Mouse (Mus musculus) MEL (cell line): ENCODE results near the gene Plac9a. TPM values are rescaled to one million over a fixed set of nuclear protein-coding genes. Genes with fewer than 3 reads are reported as not detected.
A peak's percentile ranks its signal among the peaks of the same experiment; 100 is the strongest.

Source experiments
- DNase-seq: peaks from one replicate; pipeline ENCODE4 v3.0.0; 2011; ENCODE audit warnings: low read depth, low spot score
- H3K27ac ChIP-seq: 2 replicates; pipeline ENCODE4 v1.5.1; 2012; ENCODE audit warnings: low read depth, mild to moderate bottlenecking, control low read depth, low read length, moderate library complexity; ENCODE audit not compliant: control insufficient read depth
- H3K27me3 ChIP-seq, 2 experiments: fragments of 150-350 bp in 1 of 2; sonication (generic) in 1 of 2; 2 replicates each; pipeline ENCODE4 v1.6.1; 2012; ENCODE audit warnings: low read length in 2 of 2, mild to moderate bottlenecking in 2 of 2, improper control_type of control experiment in 1 of 2, moderate library complexity in 1 of 2; ENCODE audit not compliant: insufficient read depth in 2 of 2, control insufficient read depth in 1 of 2
- H3K36me3 ChIP-seq, 2 experiments: 2 replicates each; pipeline ENCODE4 v1.6.1; 2012 to 2014; ENCODE audit warnings: low read length in 2 of 2, improper control_type of control experiment in 1 of 2, inconsistent platforms in 1 of 2, mild to moderate bottlenecking in 1 of 2; ENCODE audit not compliant: insufficient read depth in 2 of 2, control insufficient read depth in 1 of 2
- H3K4me1 ChIP-seq, 2 experiments: fragments of 150-350 bp in 1 of 2; sonication (generic) in 1 of 2; 2 replicates each; pipeline ENCODE4 v1.6.1; 2012; ENCODE audit warnings: low read length in 2 of 2, improper control_type of control experiment in 1 of 2, mild to moderate bottlenecking in 1 of 2; ENCODE audit not compliant: insufficient read depth in 2 of 2, control insufficient read depth in 1 of 2
- H3K4me3 ChIP-seq, 2 experiments: fragments of 150-350 bp in 1 of 2; sonication (generic) in 1 of 2; 2 replicates each; pipeline ENCODE4 v1.5.1; 2012; ENCODE audit warnings: low read depth in 2 of 2, low read length in 2 of 2, mild to moderate bottlenecking in 2 of 2, moderate library complexity in 2 of 2, control low read depth in 1 of 2, improper control_type of control experiment in 1 of 2; ENCODE audit not compliant: control insufficient read depth in 1 of 2, insufficient read depth in 1 of 2
- H3K79me2 ChIP-seq: 2 replicates; pipeline ENCODE4 v1.6.1; 2012; ENCODE audit warnings: mild to moderate bottlenecking, low read length, moderate library complexity; ENCODE audit not compliant: control insufficient read depth, poor library complexity, insufficient read depth
- H3K9ac ChIP-seq: 2 replicates; pipeline ENCODE4 v1.6.1; 2012; ENCODE audit warnings: low read depth, mild to moderate bottlenecking, control low read depth, low read length, moderate library complexity; ENCODE audit not compliant: control insufficient read depth, poor library complexity, severe bottlenecking
- H3K9me3 ChIP-seq: fragments of 150-350 bp; sonication (generic); replicated peaks from 2 replicates; pipeline ENCODE4 v1.6.1; 2012; ENCODE audit warnings: mild to moderate bottlenecking, low read length, improper control_type of control experiment, moderate library complexity; ENCODE audit not compliant: insufficient read depth
- BHLHE40 ChIP-seq: IDR thresholded peaks from 2 replicates; pipeline ENCODE4 v1.6.1; 2012; ENCODE audit warnings: low read depth, mild to moderate bottlenecking, inconsistent platforms, low read length, improper control_type of control experiment, borderline replicate concordance
- CHD1 ChIP-seq: IDR thresholded peaks from 2 replicates; pipeline ENCODE4 v1.6.1; 2012; ENCODE audit warnings: low read depth, mild to moderate bottlenecking, inconsistent platforms, low read length, improper control_type of control experiment
- CHD2 ChIP-seq: IDR thresholded peaks from 2 replicates; pipeline ENCODE4 v1.6.1; 2011; ENCODE audit warnings: low read length, improper control_type of control experiment
- CTCF ChIP-seq, 3 experiments: IDR thresholded peaks in 2 of 3; conservative IDR thresholded peaks in 1 of 3; 2 replicates each; pipeline ENCODE4 v1.5.1; 2011 to 2012; ENCODE audit warnings: low read length in 3 of 3, low read depth in 2 of 3, mild to moderate bottlenecking in 2 of 3, improper control_type of control experiment in 1 of 3, inconsistent platforms in 1 of 3, mixed read lengths in 1 of 3, moderate library complexity in 1 of 3; ENCODE audit not compliant: control insufficient read depth in 1 of 3, insufficient read depth in 1 of 3, poor library complexity in 1 of 3, severe bottlenecking in 1 of 3
- E2F4 ChIP-seq: IDR thresholded peaks from 2 replicates; pipeline ENCODE4 v1.6.1; 2011; ENCODE audit warnings: low read depth, low read length, improper control_type of control experiment, borderline replicate concordance
- ELF1 ChIP-seq: IDR thresholded peaks from 2 replicates; pipeline ENCODE4 v1.6.1; 2014; ENCODE audit warnings: low read depth, mild to moderate bottlenecking, inconsistent platforms, low read length, improper control_type of control experiment, moderate library complexity
- EP300 ChIP-seq, 2 experiments: IDR thresholded peaks; 2 replicates each; pipeline ENCODE4 v1.6.1; 2011; ENCODE audit warnings: improper control_type of control experiment in 2 of 2, low read length in 2 of 2, low read depth in 1 of 2, mild to moderate bottlenecking in 1 of 2
- ETS1 ChIP-seq: IDR thresholded peaks from 2 replicates; pipeline ENCODE4 v1.6.1; 2012; ENCODE audit warnings: low read depth, mild to moderate bottlenecking, inconsistent platforms, low read length, improper control_type of control experiment, moderate library complexity
- GABPA ChIP-seq: IDR thresholded peaks from 2 replicates; pipeline ENCODE4 v1.6.1; 2012; ENCODE audit warnings: low read depth, mild to moderate bottlenecking, inconsistent platforms, low read length, improper control_type of control experiment, moderate library complexity
- HCFC1 ChIP-seq: IDR thresholded peaks from 2 replicates; pipeline ENCODE4 v1.6.1; 2012; ENCODE audit warnings: low read depth, mild to moderate bottlenecking, inconsistent platforms, low read length, improper control_type of control experiment, moderate library complexity
- JUND ChIP-seq: IDR thresholded peaks from 2 replicates; pipeline ENCODE4 v1.6.1; 2011; ENCODE audit warnings: low read depth, mild to moderate bottlenecking, improper control_type of control experiment, low read length
- KAT2A ChIP-seq: conservative IDR thresholded peaks from 2 replicates; pipeline ENCODE4 v1.6.1; 2012; ENCODE audit warnings: low read depth, low read length, improper control_type of control experiment, inconsistent platforms
- MAFK ChIP-seq: IDR thresholded peaks from 2 replicates; pipeline ENCODE4 v1.6.1; 2011; ENCODE audit warnings: low read depth, mild to moderate bottlenecking, low read length, improper control_type of control experiment, borderline replicate concordance
- MAX ChIP-seq: IDR thresholded peaks from 2 replicates; pipeline ENCODE4 v1.6.1; 2011; ENCODE audit warnings: low read length, improper control_type of control experiment
- MAZ ChIP-seq: IDR thresholded peaks from 2 replicates; pipeline ENCODE4 v1.6.1; 2012; ENCODE audit warnings: low read depth, mild to moderate bottlenecking, inconsistent platforms, low read length, improper control_type of control experiment
- MEF2A ChIP-seq: IDR thresholded peaks from 2 replicates; pipeline ENCODE4 v1.6.1; 2014; ENCODE audit warnings: low read depth, mild to moderate bottlenecking, inconsistent platforms, low read length, improper control_type of control experiment; ENCODE audit not compliant: poor library complexity, insufficient replicate concordance, severe bottlenecking; ENCODE audit errors: extremely low read depth
- MXI1 ChIP-seq: IDR thresholded peaks from 2 replicates; pipeline ENCODE4 v1.6.1; 2011; ENCODE audit warnings: mild to moderate bottlenecking, low read depth, low read length, improper control_type of control experiment
- MYC ChIP-seq: IDR thresholded peaks from 2 replicates; pipeline ENCODE4 v1.6.1; 2011; ENCODE audit warnings: low read depth, mild to moderate bottlenecking, low read length, improper control_type of control experiment, moderate library complexity
- NELFE ChIP-seq: IDR thresholded peaks from 2 replicates; pipeline ENCODE4 v1.6.1; 2011; ENCODE audit warnings: low read depth, low read length, improper control_type of control experiment
- NRF1 ChIP-seq: IDR thresholded peaks from 2 replicates; pipeline ENCODE4 v1.6.1; 2014; ENCODE audit warnings: low read depth, mild to moderate bottlenecking, inconsistent platforms, low read length, improper control_type of control experiment, moderate library complexity; ENCODE audit not compliant: poor library complexity, insufficient read depth, severe bottlenecking
- POLR2A ChIP-seq, 2 experiments: IDR thresholded peaks; 2 replicates each; pipeline ENCODE4 v1.6.1; 2011 to 2012; ENCODE audit warnings: low read length in 2 of 2, mild to moderate bottlenecking in 2 of 2, control low read depth in 1 of 2, improper control_type of control experiment in 1 of 2, low read depth in 1 of 2, moderate library complexity in 1 of 2; ENCODE audit not compliant: control insufficient read depth in 1 of 2, insufficient read depth in 1 of 2, poor library complexity in 1 of 2
- POLR2AphosphoS2 ChIP-seq: IDR thresholded peaks from 2 replicates; pipeline ENCODE4 v1.6.1; 2011; ENCODE audit warnings: low read length, improper control_type of control experiment
- POLR2AphosphoS5 ChIP-seq: IDR thresholded peaks from 2 replicates; pipeline ENCODE4 v1.6.1; 2012; ENCODE audit warnings: low read depth, borderline replicate concordance, mild to moderate bottlenecking, inconsistent platforms, low read length, moderate library complexity, mixed read lengths
- RAD21 ChIP-seq: IDR thresholded peaks from 2 replicates; pipeline ENCODE4 v1.6.1; 2011; ENCODE audit warnings: mild to moderate bottlenecking, low read depth, low read length, improper control_type of control experiment
- RCOR1 ChIP-seq: IDR thresholded peaks from 2 replicates; pipeline ENCODE4 v1.6.1; 2012; ENCODE audit warnings: low read depth, mild to moderate bottlenecking, inconsistent platforms, low read length, improper control_type of control experiment
- SIN3A ChIP-seq: IDR thresholded peaks from 2 replicates; pipeline ENCODE4 v1.6.1; 2012; ENCODE audit warnings: low read length, improper control_type of control experiment, inconsistent platforms
- SMC3 ChIP-seq: IDR thresholded peaks from 2 replicates; pipeline ENCODE4 v1.6.1; 2011; ENCODE audit warnings: low read depth, low read length, improper control_type of control experiment
- TAL1 ChIP-seq: IDR thresholded peaks from 2 replicates; pipeline ENCODE4 v1.6.1; 2012; ENCODE audit warnings: mild to moderate bottlenecking, inconsistent platforms, low read length, moderate library complexity, mixed read lengths
- TBP ChIP-seq: IDR thresholded peaks from 2 replicates; pipeline ENCODE4 v1.8.0; 2011; ENCODE audit warnings: low read depth, low read length, improper control_type of control experiment
- TCF12 ChIP-seq: IDR thresholded peaks from 2 replicates; pipeline ENCODE4 v1.6.1; 2014; ENCODE audit warnings: low read depth, mild to moderate bottlenecking, inconsistent platforms, low read length, improper control_type of control experiment, moderate library complexity
- UBTF ChIP-seq: IDR thresholded peaks from 2 replicates; pipeline ENCODE4 v1.6.1; 2012; ENCODE audit warnings: low read depth, mild to moderate bottlenecking, inconsistent platforms, low read length, improper control_type of control experiment, moderate library complexity, borderline replicate concordance; ENCODE audit not compliant: insufficient read depth
- USF2 ChIP-seq, 2 experiments: IDR thresholded peaks; 2 replicates each; pipeline ENCODE4 v1.6.1; 2011 to 2012; ENCODE audit warnings: improper control_type of control experiment in 2 of 2, low read length in 2 of 2, borderline replicate concordance in 1 of 2, inconsistent platforms in 1 of 2, low read depth in 1 of 2, mild to moderate bottlenecking in 1 of 2; ENCODE audit not compliant: insufficient read depth in 1 of 2
- ZC3H11A ChIP-seq: IDR thresholded peaks from 2 replicates; pipeline ENCODE4 v1.6.1; 2012; ENCODE audit warnings: low read depth, mild to moderate bottlenecking, inconsistent platforms, low read length, improper control_type of control experiment
- ZKSCAN1 ChIP-seq: IDR thresholded peaks from 2 replicates; pipeline ENCODE4 v1.6.1; 2012; ENCODE audit warnings: low read depth, mild to moderate bottlenecking, inconsistent platforms, low read length, improper control_type of control experiment, moderate library complexity
- ZMIZ1 ChIP-seq: IDR thresholded peaks from 2 replicates; pipeline ENCODE4 v1.6.1; 2012; ENCODE audit warnings: low read depth, mild to moderate bottlenecking, inconsistent platforms, low read length, improper control_type of control experiment, moderate library complexity
- ZNF384 ChIP-seq: IDR thresholded peaks from 2 replicates; pipeline ENCODE4 v1.6.1; 2012; ENCODE audit warnings: low read depth, mild to moderate bottlenecking, inconsistent platforms, low read length, improper control_type of control experiment
- polyA plus RNA-seq, 2 experiments: library from polyadenylated mRNA; stranded (reverse) in 1 of 2; unstranded in 1 of 2; fragments of >175 nt in 1 of 2; fragments of >200 nt in 1 of 2; gene quantifications; 2 replicates each; pipeline versions ENCODE4 v1.2.1 to v1.2.4; 2012; ENCODE audit warnings: low replicate concordance in 2 of 2, low read depth in 1 of 2; ENCODE audit not compliant: insufficient read length in 2 of 2, insufficient read depth in 1 of 2, missing spikeins in 1 of 2
- total RNA-seq: library from RNA; depleted of rRNA; stranded (reverse); fragments of 300-350 nt; gene quantifications from 2 replicates; pipeline ENCODE4 v1.2.3, GENCODE M21; 2012

Plac9a gene
- total and polyA plus RNA-seq, 3 experiments: not detected

DNA sequence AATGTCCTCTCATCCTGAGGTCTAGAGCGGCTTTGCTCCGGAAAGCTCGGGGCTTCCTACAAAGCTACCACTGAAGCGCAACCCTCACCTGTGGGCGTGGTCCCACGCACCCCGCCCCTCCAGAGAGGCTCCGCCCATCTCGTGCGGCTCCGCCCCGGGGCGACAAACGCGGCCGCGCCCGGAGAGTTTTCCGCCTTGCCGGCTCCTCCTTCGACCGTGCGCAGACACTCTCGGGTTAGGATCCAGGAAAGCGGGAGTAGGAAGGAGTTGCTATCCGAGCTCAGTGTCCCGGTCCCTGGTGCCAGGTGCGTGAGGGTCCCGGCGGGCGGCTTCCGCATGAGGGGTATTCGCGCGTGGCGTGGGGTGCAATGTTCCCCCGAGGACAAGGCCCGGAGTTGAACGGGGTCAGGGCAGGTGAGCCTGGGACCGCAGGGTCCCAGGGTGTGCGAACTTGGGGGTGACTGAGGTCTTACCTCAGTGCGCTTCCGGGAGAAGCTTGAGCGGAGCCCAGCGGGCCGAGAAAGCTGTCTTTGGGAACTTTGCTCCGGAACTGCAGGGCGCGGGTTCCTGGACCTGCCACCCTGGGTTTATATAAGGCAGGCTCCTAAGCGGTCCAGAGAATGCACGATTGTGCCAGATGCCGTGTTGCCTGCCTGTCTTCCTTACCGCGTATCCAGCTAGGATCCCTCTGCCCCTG lies 60.8 kb downstream of the Plac9a start, which contains the start of gene Anxa11:
Gene Anxa11 (plus strand): TSS at position 166 of the 697 bp plus-strand sequence.
- Histone ChIP-seq H3K4me1 (peaks cover 4 to 11% of the 10 kb centered on the region in 2 experiments; a peak in 3 of 4 replicates), H3K27ac (peak within 1 kb of the TSS; percentile 48), H3K9me3 (no peaks in the 10 kb centered on the region), H3K27me3 (peaks cover 0 to 1% of the 10 kb centered on the region in 2 experiments; a peak in 1 of 4 replicates), H3K36me3 (peaks cover 0 to 6% of the 10 kb centered on the region in 2 experiments; a peak in 2 of 4 replicates), H3K4me3 (peak within 1 kb of the TSS; percentile 82 to 95), H3K9ac (peak within 1 kb of the TSS; percentile 90), H3K79me2 (peaks cover 10% of the 10 kb centered on the region)
- DNase-seq: peak; percentile 88
- TF ChIP-seq UBTF (no peak), MEF2A (no peak), ELF1 (peak; percentile 13), CTCF (IDR thresholded peaks at IDR 0.05 in 2 of 3, conservative IDR thresholded peaks at IDR 0.05 in 1 of 3; ENCODE audit: control insufficient read depth in 1 of 3, insufficient read depth in 1 of 3, low read depth in 2 of 3, low read length in 3 of 3, poor library complexity in 1 of 3, severe bottlenecking in 1 of 3) (no peak), MAZ (peak; percentile 49; the same call in 1 of the 2 replicates), POLR2AphosphoS2 (peak; percentile 49; the same call in 1 of the 2 replicates), POLR2A (IDR thresholded peaks at IDR 0.05; ENCODE audit: control insufficient read depth in 1 of 2, insufficient read depth in 1 of 2, low read depth in 1 of 2, low read length in 2 of 2, poor library complexity in 1 of 2) (peak; percentile 32 to 76; a peak in 3 of 4 replicates), MAFK (no peak), ZC3H11A (no peak), MXI1 (peak; percentile 45; the same call in 1 of the 2 replicates), NRF1 (peak; percentile 47; the same call in 1 of the 2 replicates), ZNF384 (no peak), TBP (no peak), ZMIZ1 (0 out of 2 replicates have a peak, but pooled peaks have one; percentile 23), TAL1 (no peak), GABPA (no peak), HCFC1 (peak; percentile 49; the same call in 1 of the 2 replicates), SIN3A (peak; percentile 43), CHD1 (no peak), ETS1 (no peak), E2F4 (no peak), RAD21 (no peak), TCF12 (peak; percentile 40; the same call in 1 of the 2 replicates), JUND (no peak), POLR2AphosphoS5 (no peak), USF2 (IDR thresholded peaks at IDR 0.05; ENCODE audit: borderline replicate concordance in 1 of 2, insufficient read depth in 1 of 2, low read depth in 1 of 2, low read length in 2 of 2) (no peak), EP300 (IDR thresholded peaks at IDR 0.05; ENCODE audit: low read depth in 1 of 2, low read length in 2 of 2) (no peak), CHD2 (no peak), SMC3 (no peak), RCOR1 (no peak), ZKSCAN1 (no peak), KAT2A (no peak), NELFE (peak; percentile 68), BHLHE40 (no peak), MAX (no peak), MYC (no peak)
